Mouse (Mus musculus): ENCODE measurements at regions not wholly inside any gene's neighbourhood (a gene's known extent, or its start where the extent isn't known, plus 50 kb on each side); places are given as distances from the start of the nearest gene placed in this dataset.

- in situ Hi-C loops (cut with MboI, MseI): no loop called here
Observed at GRCm38 (mm10) chr15:64434502-64434901, 374.2 kb upstream of the Fam49b start.

GRCm38 (mm10) chr15:64434908-64435307, 374.6 kb upstream of the Fam49b start:
- in situ Hi-C loops (cut with MboI, MseI): no loop called here

GRCm38 (mm10) chr15:64445076-64445475, 372.4 kb upstream of the Gm21798 start:
- in situ Hi-C loops (cut with MboI, MseI): no loop called here

GRCm38 (mm10) chr15:64446411-64447072, 371.0 kb upstream of the Gm21798 start:
- in situ Hi-C loops (cut with MboI, MseI): no loop called here

GRCm38 (mm10) chr15:64447239-64447952, 370.1 kb upstream of the Gm21798 start:
- in situ Hi-C loops (cut with MboI, MseI): no loop called here

- in situ Hi-C loops (cut with MboI, MseI): no loop called here
Observed at GRCm38 (mm10) chr15:64448581-64449140, 368.8 kb upstream of the Gm21798 start.

GRCm38 (mm10) chr15:64470743-64471142, 346.8 kb upstream of the Gm21798 start:
- in situ Hi-C loops (cut with MboI, MseI): no loop called here

- in situ Hi-C loops (cut with MboI, MseI): no loop called here
Observed at GRCm38 (mm10) chr15:64471597-64471996, 345.9 kb upstream of the Gm21798 start.

- in situ Hi-C loops (cut with MboI, MseI): no loop called here
Observed at GRCm38 (mm10) chr15:64474236-64474635, 343.3 kb upstream of the Gm21798 start.

- in situ Hi-C loops (cut with MboI, MseI): no loop called here
Observed at GRCm38 (mm10) chr15:64477131-64477530, 340.4 kb upstream of the Gm21798 start.

GRCm38 (mm10) chr15:64480625-64481024, 336.9 kb upstream of the Gm21798 start:
- in situ Hi-C loops (cut with MboI, MseI): no loop called here

- in situ Hi-C loops (cut with MboI, MseI): no loop called here
Observed at GRCm38 (mm10) chr15:64481226-64481625, 336.3 kb upstream of the Gm21798 start.

GRCm38 (mm10) chr15:64482960-64483359, 334.5 kb upstream of the Gm21798 start:
- in situ Hi-C loops (cut with MboI, MseI): no loop called here

- in situ Hi-C loops (cut with MboI, MseI): no loop called here
Observed at GRCm38 (mm10) chr15:64487801-64488200, 329.7 kb upstream of the Gm21798 start.

GRCm38 (mm10) chr15:64500783-64501182, 316.7 kb upstream of the Gm21798 start:
- in situ Hi-C loops (cut with MboI, MseI): no loop called here

GRCm38 (mm10) chr15:64501479-64501878, 316.0 kb upstream of the Gm21798 start:
- in situ Hi-C loops (cut with MboI, MseI): no loop called here

- in situ Hi-C loops (cut with MboI, MseI): no loop called here
Observed at GRCm38 (mm10) chr15:64504751-64505150, 312.7 kb upstream of the Gm21798 start.

GRCm38 (mm10) chr15:64510649-64511048, 306.8 kb upstream of the Gm21798 start:
- in situ Hi-C loops (cut with MboI, MseI): no loop called here

GRCm38 (mm10) chr15:64511176-64511575, 306.3 kb upstream of the Gm21798 start:
- in situ Hi-C loops (cut with MboI, MseI): no loop called here

- in situ Hi-C loops (cut with MboI, MseI): no loop called here
Observed at GRCm38 (mm10) chr15:64512615-64513014, 304.9 kb upstream of the Gm21798 start.

GRCm38 (mm10) chr15:64513501-64514097, 303.9 kb upstream of the Gm21798 start:
- in situ Hi-C loops (cut with MboI, MseI): no loop called here

- in situ Hi-C loops (cut with MboI, MseI): no loop called here
Observed at GRCm38 (mm10) chr15:64515179-64515578, 302.3 kb upstream of the Gm21798 start.

Measured in T-helper 1 cell (primary cell).